Mouse (Mus musculus): ENCODE measurements around the gene Uso1.

The Uso1 gene

GRCm38 (mm10) chr5:92240769-92241168 is 103.0 kb downstream of the Uso1 start:
- DNase-seq (ENCODE audit: extremely low spot score), result no peak

GRCm38 (mm10) chr5:92244900-92245299 is 107.2 kb downstream of the Uso1 start:
- no peak for DNase-seq (ENCODE audit: extremely low spot score)

GRCm38 (mm10) chr5:92245483-92245882 is 107.7 kb downstream of the Uso1 start:
- DNase-seq (ENCODE audit: extremely low spot score), result no peak

- DNase-seq (ENCODE audit: extremely low spot score), result no peak
Measured at GRCm38 (mm10) chr5:92248614-92249013, 110.9 kb downstream of the Uso1 start.

- no peak for DNase-seq (ENCODE audit: extremely low spot score)
Measured at GRCm38 (mm10) chr5:92252031-92252430, 114.3 kb downstream of the Uso1 start.
